Mouse (Mus musculus) heart, postnatal 0 days (tissue): ENCODE measurements around the gene Ttc16. TPM values are rescaled to one million over a fixed set of nuclear protein-coding genes. Genes with fewer than 3 reads are reported as not detected.

ENCODE experiments used
- ATAC-seq: fragments of 200-750 bp; cut with Nextera tagmentation; 2 replicates; pipeline ENCODE4 v1.8.0; 2017; ENCODE audit warnings: low read depth, moderate number of reproducible peaks, moderate library complexity; ENCODE audit not compliant: insufficient read depth
- DNase-seq: peaks from one replicate; pipeline ENCODE4 v3.0.0-alpha.2; 2016; ENCODE audit warnings: low spot score
- H3K27ac ChIP-seq: fragments of 300-500 bp; sonication (generic); 2 replicates; pipeline ENCODE4 v1.5.1; 2014; ENCODE audit warnings: low read depth, mild to moderate bottlenecking
- H3K27me3 ChIP-seq: fragments of 300-500 bp; sonication (generic); 2 replicates; pipeline ENCODE4 v1.6.1; 2014; ENCODE audit warnings: low read length, mixed read lengths; ENCODE audit not compliant: control insufficient read depth, insufficient read depth
- H3K36me3 ChIP-seq: fragments of 300-500 bp; sonication (generic); replicated peaks from 2 replicates; pipeline ENCODE4 v1.6.1; 2014; ENCODE audit warnings: low read length, mixed read lengths; ENCODE audit not compliant: control insufficient read depth, insufficient read depth
- H3K4me1 ChIP-seq: fragments of 300-500 bp; sonication (generic); 2 replicates; pipeline ENCODE4 v1.6.1; 2014; ENCODE audit warnings: antibody characterized with exemption; ENCODE audit not compliant: control insufficient read depth, insufficient read depth
- H3K4me2 ChIP-seq: fragments of 300-500 bp; sonication (generic); 2 replicates; pipeline ENCODE4 v1.6.1; 2014; ENCODE audit warnings: low read depth, mild to moderate bottlenecking, low read length, moderate library complexity
- H3K4me3 ChIP-seq: fragments of 300-500 bp; sonication (generic); 2 replicates; pipeline ENCODE4 v1.5.1; 2014; ENCODE audit warnings: low read depth, low read length
- H3K9ac ChIP-seq: fragments of 300-500 bp; sonication (generic); replicated peaks from 2 replicates; pipeline ENCODE4 v1.6.1; 2014; ENCODE audit warnings: low read depth, low read length, mixed read lengths
- H3K9me3 ChIP-seq: fragments of 300-500 bp; sonication (generic); replicated peaks from 2 replicates; pipeline ENCODE4 v1.6.1; 2016; ENCODE audit warnings: low read length; ENCODE audit not compliant: control insufficient read depth
- CTCF ChIP-seq: IDR thresholded peaks from 2 replicates; pipeline ENCODE4 v1.5.1; 2016; ENCODE audit warnings: antibody characterized with exemption, control low read depth, low read depth
- EP300 ChIP-seq: IDR thresholded peaks from 2 replicates; pipeline ENCODE4 v1.6.1; 2016; ENCODE audit warnings: antibody characterized with exemption, low read depth
- WGBS: fragments of 180-500 bp; shearing (Covaris S2); extraction: QIAGEN DNeasy Blood & Tissue Kit; methylation state at CpG from one replicate; pipeline ENCODE4 v1.1.7; 2014; 5-methylcytosine and 5-hydroxymethylcytosine counted together
- polyA plus RNA-seq: library from polyadenylated mRNA; unstranded; fragments of >200 nt; fragmentation: Nextera tagmentation; extraction: Ambion mirVana; gene quantifications from 2 replicates; pipeline ENCODE4 v1.2.1, GENCODE M21; 2015
- total RNA-seq: library from RNA; depleted of rRNA; stranded (reverse); fragments of >200 nt; gene quantifications from 2 replicates; pipeline ENCODE4 v1.2.3, GENCODE M21; 2014; ENCODE audit warnings: low replicate concordance

Gene Ttc16
- total and polyA plus RNA-seq, 2 experiments from 2014 or later, result 0.08 TPM; not detected in 1

DNA sequence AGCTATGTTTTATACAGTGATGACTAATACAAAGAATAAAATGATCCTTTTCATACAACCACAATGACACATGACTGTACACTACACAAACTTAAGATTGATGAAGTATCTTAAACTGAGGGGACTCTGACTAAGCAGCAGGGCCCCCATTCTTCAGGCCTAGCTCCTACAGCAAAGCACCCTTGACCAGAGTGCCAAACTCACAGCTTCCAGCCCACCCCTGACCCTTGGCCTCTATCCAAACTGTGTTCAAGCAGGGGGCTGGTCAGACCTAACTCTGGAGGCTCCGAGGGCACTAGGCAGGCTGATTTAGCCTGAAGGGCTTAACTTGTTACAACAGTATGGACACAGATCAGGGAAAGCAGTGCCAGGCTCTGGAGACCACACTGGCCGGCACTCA, 13.1 kb upstream of the Ttc16 start:
- Histone ChIP-seq H3K27ac (no peak overlapping the region), H3K9ac (no peak overlapping the region), H3K27me3 (no peaks in the 10 kb centered on the region), H3K4me2 (no peak overlapping the region), H3K9me3 (no peaks in the 10 kb centered on the region), H3K4me3 (no peak overlapping the region), H3K4me1 (peaks cover 4% of the 10 kb centered on the region), H3K36me3 (peaks cover 7% of the 10 kb centered on the region; the same call in 1 of the 2 replicates)
- DNase-seq (no peak), ATAC-seq (no peak)
- no peak for TF ChIP-seq EP300
- TF ChIP-seq CTCF, result no peak
- WGBS, result 44% methylated on average over 2 of the region's 2 CpGs

DNA sequence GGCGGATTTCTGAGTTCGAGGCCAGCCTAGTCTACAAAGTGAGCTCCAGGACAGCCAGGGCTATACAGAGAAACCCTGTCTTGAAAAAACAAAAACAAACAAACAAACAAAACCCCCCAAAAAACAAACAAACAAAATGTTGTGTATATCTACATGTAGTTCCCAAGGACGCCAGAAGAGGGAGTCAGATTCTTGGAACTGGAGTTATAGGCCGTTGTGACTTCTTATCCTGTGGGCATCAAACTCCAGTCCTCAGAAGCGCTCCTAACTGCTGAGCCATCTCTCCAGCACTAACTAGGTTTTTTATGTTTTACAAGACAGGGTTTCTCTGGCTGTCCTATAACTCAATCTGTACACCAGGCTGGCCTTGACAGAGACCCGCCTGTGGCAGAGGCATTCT, 11.7 kb upstream of the Ttc16 start:
- Histone ChIP-seq H3K9me3 (no peaks in the 10 kb centered on the region), H3K4me3 (no peak overlapping the region), H3K9ac (no peak overlapping the region), H3K4me2 (no peak overlapping the region), H3K27me3 (no peaks in the 10 kb centered on the region), H3K36me3 (no peaks in the 10 kb centered on the region; the same call in 1 of the 2 replicates), H3K4me1 (peaks cover 4% of the 10 kb centered on the region), H3K27ac (no peak overlapping the region)
- TF ChIP-seq CTCF (peak; percentile 52), EP300 (no peak)
- no peak for DNase-seq
- ATAC-seq, result no peak
- WGBS, result 53% methylated on average over 6 of the region's 6 CpGs

DNA sequence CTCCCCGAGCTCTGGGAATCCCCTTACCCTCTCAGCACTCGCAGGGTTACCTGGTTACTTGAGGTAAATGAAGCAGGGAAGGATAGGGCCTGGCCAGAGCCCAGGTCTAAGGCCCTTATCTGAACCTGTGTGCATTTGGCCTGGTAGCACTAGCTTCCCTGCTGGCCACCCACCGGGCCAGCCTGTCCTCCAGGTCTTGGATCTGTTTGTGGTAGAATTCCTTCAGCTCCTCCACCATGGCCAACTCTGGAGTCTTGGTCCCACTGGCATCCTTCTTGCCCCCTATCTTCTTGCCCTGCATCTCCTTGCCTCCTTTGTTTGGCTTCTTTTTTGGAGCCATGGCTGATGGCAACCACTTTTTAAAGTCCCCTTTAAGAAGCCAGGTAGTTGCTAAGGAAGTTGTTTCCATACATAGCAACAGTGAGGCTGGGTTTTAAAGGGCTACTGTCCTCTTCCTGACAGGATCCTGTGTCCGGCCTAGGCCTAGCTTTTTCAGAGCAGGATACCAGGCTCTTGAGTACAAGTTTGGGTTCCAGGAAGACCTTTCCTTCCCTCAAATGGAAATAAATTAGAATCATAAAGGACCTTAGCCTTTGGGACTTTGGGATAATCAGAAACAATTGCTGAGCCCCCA, 8.7 kb upstream of the Ttc16 start, which contains the start of gene Cfap157:
TSS of gene Cfap157 (minus strand) at position 381 of the 634 bp plus-strand sequence.
- WGBS, result 51% methylated on average over 4 of the region's 4 CpGs
- Histone ChIP-seq H3K4me2 (peak within 1 kb of the TSS; percentile 29; the same call in 1 of the 2 replicates), H3K4me1 (peaks cover 4% of the 10 kb centered on the region), H3K9me3 (no peaks in the 10 kb centered on the region), H3K9ac (no peak within 1 kb of the TSS), H3K27me3 (no peaks in the 10 kb centered on the region), H3K27ac (peak within 1 kb of the TSS; percentile 46; the same call in 1 of the 2 replicates), H3K4me3 (no peak within 1 kb of the TSS), H3K36me3 (no peaks in the 10 kb centered on the region)
- no peak for TF ChIP-seq CTCF
- ATAC-seq, result peak; percentile 76
- DNase-seq, result peak; percentile 78

DNA sequence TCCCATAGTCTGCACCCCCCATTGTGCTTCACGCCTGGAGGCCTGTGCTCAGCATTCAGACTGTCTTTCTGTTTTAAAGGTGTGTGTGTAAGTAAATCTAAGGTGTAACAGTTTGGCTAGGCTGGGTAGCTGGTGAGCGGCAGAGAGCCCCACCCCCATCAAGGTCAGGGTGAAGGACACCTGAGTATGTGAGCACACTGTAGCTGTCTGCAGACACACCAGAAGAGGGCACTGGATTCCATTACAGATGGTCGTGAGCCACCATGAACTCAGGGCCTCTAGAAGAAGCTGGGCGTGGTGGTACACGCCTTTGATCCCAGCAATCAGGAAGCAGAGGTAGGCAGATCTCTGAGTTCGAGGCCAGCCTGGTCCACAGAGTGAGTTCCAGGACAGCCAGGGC, 6.3 kb upstream of the Ttc16 start:
- H3K27ac ChIP-seq, result no peak overlapping the region
- H3K27me3 ChIP-seq, result no peaks in the 10 kb centered on the region
- no peaks in the 10 kb centered on the region for H3K9me3 ChIP-seq
- 0 out of 2 replicates have a peak, but pooled peaks cover 3% of the 10 kb centered on the region for H3K36me3 ChIP-seq
- no peak for ATAC-seq
- H3K4me1 ChIP-seq, result peaks cover 4% of the 10 kb centered on the region
- 72% methylated on average over 6 of the region's 6 CpGs for WGBS
- TF ChIP-seq CTCF (no peak), EP300 (no peak)
- no peak overlapping the region for H3K9ac ChIP-seq
- no peak for DNase-seq
- H3K4me2 ChIP-seq, result no peak overlapping the region
- H3K4me3 ChIP-seq, result no peak overlapping the region

DNA sequence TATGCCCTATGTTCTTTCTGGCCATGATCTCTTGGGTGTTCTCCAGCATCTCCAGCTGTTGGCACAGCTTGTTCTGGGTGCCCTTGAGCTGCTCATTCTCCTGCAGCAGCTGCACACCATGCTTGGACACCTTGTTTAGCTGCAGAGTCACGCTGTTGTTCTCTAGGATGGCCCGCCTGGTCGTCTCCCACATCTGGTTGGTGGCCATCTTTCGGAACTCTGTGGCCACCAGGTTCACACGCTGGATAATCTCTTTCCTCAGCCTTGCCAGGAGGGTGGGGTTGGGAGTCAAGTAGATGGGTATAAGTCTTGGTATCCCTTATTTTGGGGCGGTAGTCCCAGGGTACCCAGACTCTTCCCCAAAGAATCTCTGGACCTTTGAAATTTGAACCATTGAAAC, 4.3 kb upstream of the Ttc16 start:
- H3K9me3 ChIP-seq, result no peaks in the 10 kb centered on the region
- H3K27me3 ChIP-seq, result no peaks in the 10 kb centered on the region
- no peak overlapping the region for H3K4me2 ChIP-seq
- no peak overlapping the region for H3K27ac ChIP-seq
- no peak overlapping the region for H3K9ac ChIP-seq
- ATAC-seq, result no peak
- H3K4me1 ChIP-seq, result peaks cover 10% of the 10 kb centered on the region
- H3K4me3 ChIP-seq, result no peak overlapping the region
- TF ChIP-seq EP300 (no peak), CTCF (no peak)
- no peak for DNase-seq
- H3K36me3 ChIP-seq, result 0 out of 2 replicates have a peak, but pooled peaks cover 3% of the 10 kb centered on the region
- 84% methylated on average over 6 of the region's 6 CpGs for WGBS

DNA sequence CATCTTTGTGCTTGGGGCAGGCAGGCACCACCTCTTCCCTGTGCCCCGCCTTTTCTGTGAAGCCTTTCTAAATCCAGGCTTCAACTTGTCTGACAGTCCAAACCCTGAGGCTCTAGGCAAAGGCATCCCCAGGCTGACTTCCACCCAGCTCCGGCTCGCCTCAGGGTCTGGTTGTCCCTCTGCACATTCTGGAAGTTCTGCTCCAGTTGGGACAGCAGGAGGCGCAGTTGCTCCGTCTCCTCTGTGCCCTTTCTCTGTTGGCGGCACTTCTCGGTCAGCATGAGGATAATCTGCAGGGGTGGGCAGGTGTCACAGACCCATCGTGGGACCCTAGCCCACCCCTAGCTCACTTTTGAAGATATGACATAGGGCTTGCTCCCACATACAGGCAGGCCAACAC, 3.7 kb upstream of the Ttc16 start:
- H3K4me2 ChIP-seq, result no peak overlapping the region
- no peak overlapping the region for H3K4me3 ChIP-seq
- peaks cover 9% of the 10 kb centered on the region for H3K4me1 ChIP-seq
- no peaks in the 10 kb centered on the region for H3K27me3 ChIP-seq
- DNase-seq (peak; percentile 75), ATAC-seq (peak; percentile 9; the same call in 1 of the 2 replicates)
- H3K27ac ChIP-seq, result no peak overlapping the region
- H3K9me3 ChIP-seq, result no peaks in the 10 kb centered on the region
- H3K36me3 ChIP-seq, result 0 out of 2 replicates have a peak, but pooled peaks cover 3% of the 10 kb centered on the region
- 6% methylated on average over 8 of the region's 8 CpGs for WGBS
- H3K9ac ChIP-seq, result no peak overlapping the region
- peak; percentile 95 for TF ChIP-seq CTCF
- TF ChIP-seq EP300, result no peak
